Mouse (Mus musculus): ENCODE measurements around the gene Atp5k. TPM values are rescaled to one million over a fixed set of nuclear protein-coding genes. Genes with fewer than 3 reads are reported as not detected.

Gene Atp5k
- polyA plus RNA-seq, 2 experiments from 2014 or later = 209 to 291 TPM

- ATAC-seq = no peak
These were observed 10.8 kb downstream of the Atp5k start for GRCm38 (mm10) chr5:108423427-108423826.

- no peak for ATAC-seq
These were observed 11.5 kb downstream of the Atp5k start for GRCm38 (mm10) chr5:108422741-108423140.

GRCm38 (mm10) chr5:108414711-108415110 is 19.5 kb downstream of the Atp5k start:
- ATAC-seq = no peak

- ATAC-seq = no peak
These were observed 27.3 kb downstream of the Atp5k start for GRCm38 (mm10) chr5:108406977-108407376.

- ATAC-seq = no peak
These were observed 28.8 kb downstream of the Atp5k start for GRCm38 (mm10) chr5:108405460-108405859.

- ATAC-seq = no peak
These were observed 30.8 kb downstream of the Atp5k start for GRCm38 (mm10) chr5:108403453-108403852.

GRCm38 (mm10) chr5:108389744-108390143 is 44.5 kb downstream of the Atp5k start:
- no peak for ATAC-seq

- no peak for ATAC-seq
These were observed 46.0 kb downstream of the Atp5k start, which contains the start of gene Pde6b for GRCm38 (mm10) chr5:108388201-108388600. Gene Pde6b, plus strand, starts transcription at chr5:108388391.

- ATAC-seq = no peak
These were observed 47.8 kb downstream of the Atp5k start for GRCm38 (mm10) chr5:108386449-108386848.

GRCm38 (mm10) chr5:108385632-108386031 is 48.6 kb downstream of the Atp5k start:
- ATAC-seq = no peak

Other genes with a start within 250 kb of the Atp5k start
- 10 to 100 TPM; 33.6 to 37.4 TPM for gene Dr1, start 165.6 kb downstream of the Atp5k start, polyA plus RNA-seq (2017; shearing (Covaris generic))
- 1 to 10 TPM; 3.0 to 3.7 TPM for gene Pigg, start 121.8 kb downstream of the Atp5k start, polyA plus RNA-seq (2017; shearing (Covaris generic))
- not detected for gene Gm42517, start 66.5 kb downstream of the Atp5k start, polyA plus RNA-seq (2017; shearing (Covaris generic))
- gene Pde6b, start 46.1 kb downstream of the Atp5k start, polyA plus RNA-seq (2017; shearing (Covaris generic)) = 1 to 10 TPM in 1 of 2 experiments, under 1 TPM in 1; 0.61 to 1.2 TPM
- gene Mfsd7a, start 14.4 kb upstream of the Atp5k start, polyA plus RNA-seq (2017; shearing (Covaris generic)) = not detected
- gene Pcgf3, start 26.8 kb upstream of the Atp5k start, polyA plus RNA-seq (2017; shearing (Covaris generic)) = 1 to 10 TPM; 3.4 to 4.2 TPM
- gene Cplx1, start 115.6 kb upstream of the Atp5k start, polyA plus RNA-seq (2017; shearing (Covaris generic)) = not detected
- gene Gak, start 195.3 kb upstream of the Atp5k start, polyA plus RNA-seq (2017; shearing (Covaris generic)) = 10 to 100 TPM; 66.0 to 73.0 TPM
- 10 to 100 TPM; 36.5 to 39.2 TPM for gene Tmem175, start 195.3 kb upstream of the Atp5k start, polyA plus RNA-seq (2017; shearing (Covaris generic))
- gene Idua, start 225.9 kb upstream of the Atp5k start, polyA plus RNA-seq (2017; shearing (Covaris generic)) = 1 to 10 TPM; 8.8 to 9.8 TPM
- 1 to 10 TPM; 4.4 to 4.5 TPM for gene Dgkq, start 235.2 kb upstream of the Atp5k start, polyA plus RNA-seq (2017; shearing (Covaris generic))
- gene Slc26a1, start 241.1 kb upstream of the Atp5k start, polyA plus RNA-seq (2017; shearing (Covaris generic)) = under 1 TPM in 1 of 2 experiments, not detected in 1; 0.31 TPM

Measured in activated CD4-positive, CD25-positive, alpha-beta regulatory T cell, adult 4 months (primary cell).